Mouse (Mus musculus) 3T3-L1 (cell line): ENCODE measurements at regions not wholly inside any gene's neighbourhood (a gene's known extent, or its start where the extent isn't known, plus 50 kb on each side); places are given as distances from the start of the nearest gene placed in this dataset.

ENCODE experiments used
- DNase-seq: peaks from one replicate; pipeline ENCODE4 v3.0.0-alpha.2; 2015; ENCODE audit warnings: low read depth, low spot score

- DNase-seq: peak; percentile 3
These were observed 604.4 kb upstream of the Nrp1 start for GRCm38 (mm10) chr8:127753793-127754565.

GRCm38 (mm10) chr8:127757396-127757795 lies 601.0 kb upstream of the Nrp1 start:
- DNase-seq: no peak

- DNase-seq: no peak
These were observed 598.5 kb upstream of the Nrp1 start for GRCm38 (mm10) chr8:127759906-127760305.

GRCm38 (mm10) chr8:127765199-127765598 lies 593.2 kb upstream of the Nrp1 start:
- no peak for DNase-seq

- DNase-seq: no peak
These were observed 590.1 kb upstream of the Nrp1 start for GRCm38 (mm10) chr8:127768311-127768710.

GRCm38 (mm10) chr8:127769651-127770050 lies 588.8 kb upstream of the Nrp1 start:
- no peak for DNase-seq

GRCm38 (mm10) chr8:127771781-127772180 lies 586.6 kb upstream of the Nrp1 start:
- no peak for DNase-seq

GRCm38 (mm10) chr8:127772415-127772814 lies 586.0 kb upstream of the Nrp1 start:
- no peak for DNase-seq

- DNase-seq: no peak
These were observed 585.5 kb upstream of the Nrp1 start for GRCm38 (mm10) chr8:127772917-127773316.

- no peak for DNase-seq
These were observed 583.8 kb upstream of the Nrp1 start for GRCm38 (mm10) chr8:127774642-127775041.

- DNase-seq: no peak
These were observed 583.2 kb upstream of the Nrp1 start for GRCm38 (mm10) chr8:127775160-127775559.

GRCm38 (mm10) chr8:127775747-127776146 lies 582.7 kb upstream of the Nrp1 start:
- no peak for DNase-seq

GRCm38 (mm10) chr8:127778352-127779020 lies 579.9 kb upstream of the Nrp1 start:
- DNase-seq: no peak

- DNase-seq: no peak
These were observed 579.2 kb upstream of the Nrp1 start for GRCm38 (mm10) chr8:127779021-127779689.

GRCm38 (mm10) chr8:127780596-127780995 lies 577.8 kb upstream of the Nrp1 start:
- no peak for DNase-seq

GRCm38 (mm10) chr8:127781011-127781410 lies 577.4 kb upstream of the Nrp1 start:
- peak; percentile 52 for DNase-seq

- no peak for DNase-seq
These were observed 565.8 kb upstream of the Nrp1 start for GRCm38 (mm10) chr8:127792611-127793010.

GRCm38 (mm10) chr8:127799849-127800471 lies 558.4 kb upstream of the Nrp1 start:
- DNase-seq: peak; percentile 35

- DNase-seq: peak; percentile 49
These were observed 556.3 kb upstream of the Nrp1 start for GRCm38 (mm10) chr8:127802136-127802535.

- peak; percentile 16 for DNase-seq
These were observed 555.6 kb upstream of the Nrp1 start for GRCm38 (mm10) chr8:127802661-127803333.
